Mouse (Mus musculus): Measurements from ENCODE around the gene Gm10477. TPM values are rescaled to one million over a fixed set of nuclear protein-coding genes. Genes with fewer than 3 reads are reported as not detected.
"Not testable (repeated sequence)": the region's sequence is repeated elsewhere in the genome, so short reads cannot be mapped to it uniquely, and the experiment has no call there.

Gm10477 gene
- not detected in 2 replicates for polyA plus RNA-seq (2015; fragmentation: Nextera tagmentation; extraction: Ambion mirVana)

GRCm38 (mm10) chrX:56524442-56524841 lies at the start of gene Gm10477:
Gene Gm10477, plus strand, starts transcription at chrX:56524742.
- H3K4me3 ChIP-seq (ENCODE audit: low read depth, low read length); ATAC-seq (ENCODE audit: low read depth): not testable (repeated sequence)

GRCm38 (mm10) chrX:56477553-56477952 lies 47.0 kb upstream of the Gm10477 start:
- no peaks in the 10 kb centered on the region for H3K4me1 ChIP-seq (ENCODE audit: control insufficient read depth, low read depth, low read length)
- H3K36me3 ChIP-seq (ENCODE audit: control insufficient read depth, insufficient read depth): peaks cover 9% of the 10 kb centered on the region
- no peak overlapping the region for H3K4me3 ChIP-seq (ENCODE audit: low read depth, low read length)
- 83% methylated on average over 3 of the region's 3 CpGs for WGBS (ENCODE audit: insufficient replicate concordance)
- no peak overlapping the region for H3K27ac ChIP-seq (ENCODE audit: low read length)
- no peaks in the 10 kb centered on the region for H3K27me3 ChIP-seq (ENCODE audit: control insufficient read depth, insufficient read depth, low read depth, low read length)
- no peak for ATAC-seq (ENCODE audit: low read depth)
- H3K4me2 ChIP-seq (ENCODE audit: low read depth, low read length): no peak overlapping the region
- no peaks in the 10 kb centered on the region for H3K9me3 ChIP-seq (replicated peaks; ENCODE audit: control insufficient read depth, low read length)
- H3K9ac ChIP-seq (ENCODE audit: low read depth, low read length): no peak overlapping the region

More at GRCm38 (mm10) chrX:56524442-56524841, at the start of gene Gm10477:
- not testable (repeated sequence) for H3K9me3 ChIP-seq (replicated peaks; ENCODE audit: control insufficient read depth, low read length); H3K27me3 ChIP-seq (ENCODE audit: control insufficient read depth, insufficient read depth, low read depth, low read length); H3K4me1 ChIP-seq (ENCODE audit: control insufficient read depth, low read depth, low read length); H3K9ac ChIP-seq (ENCODE audit: low read depth, low read length); H3K27ac ChIP-seq (ENCODE audit: low read length); H3K4me2 ChIP-seq (ENCODE audit: low read depth, low read length); H3K36me3 ChIP-seq (ENCODE audit: control insufficient read depth, insufficient read depth)
- 67% methylated on average over 6 of the region's 6 CpGs for WGBS (ENCODE audit: insufficient replicate concordance)

GRCm38 (mm10) chrX:56481906-56482305 lies 42.6 kb upstream of the Gm10477 start:
- no peak overlapping the region for H3K4me2 ChIP-seq (ENCODE audit: low read depth, low read length)
- H3K4me3 ChIP-seq (ENCODE audit: low read depth, low read length): no peak overlapping the region
- 0 out of 2 replicates have a peak, but pooled peaks have one; percentile 27 for ATAC-seq (ENCODE audit: low read depth)
- no peak overlapping the region for H3K27ac ChIP-seq (ENCODE audit: low read length)
- no peak overlapping the region for H3K9ac ChIP-seq (ENCODE audit: low read depth, low read length)
- H3K4me1 ChIP-seq (ENCODE audit: control insufficient read depth, low read depth, low read length): no peaks in the 10 kb centered on the region
- H3K27me3 ChIP-seq (ENCODE audit: control insufficient read depth, insufficient read depth, low read depth, low read length): no peaks in the 10 kb centered on the region
- H3K9me3 ChIP-seq (replicated peaks; ENCODE audit: control insufficient read depth, low read length): no peaks in the 10 kb centered on the region
- peaks cover 24% of the 10 kb centered on the region for H3K36me3 ChIP-seq (ENCODE audit: control insufficient read depth, insufficient read depth)
- WGBS (ENCODE audit: insufficient replicate concordance): 50% methylated on average over 3 of the region's 3 CpGs

DNA sequence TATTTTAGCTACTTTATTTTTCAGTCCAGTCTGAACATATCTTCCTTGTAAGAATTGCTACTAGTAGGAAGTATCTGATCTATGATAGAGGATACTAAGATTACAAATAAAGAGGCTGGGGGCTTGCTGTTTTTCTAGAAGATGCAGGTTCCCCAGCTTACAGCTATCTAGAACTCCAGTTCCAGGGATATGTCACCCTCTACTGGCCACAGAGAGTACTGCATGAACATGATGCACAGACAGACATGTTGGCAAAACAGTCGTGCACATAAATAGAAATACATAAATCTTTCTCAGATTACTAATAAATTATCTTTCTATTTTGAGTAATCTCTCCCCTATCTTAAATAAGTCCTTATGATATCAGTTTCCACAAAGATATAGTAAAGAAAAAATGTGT lies 34.8 kb upstream of the Gm10477 start:
- 15% methylated on average over 1 of the region's 1 CpGs for WGBS (ENCODE audit: insufficient replicate concordance)

DNA sequence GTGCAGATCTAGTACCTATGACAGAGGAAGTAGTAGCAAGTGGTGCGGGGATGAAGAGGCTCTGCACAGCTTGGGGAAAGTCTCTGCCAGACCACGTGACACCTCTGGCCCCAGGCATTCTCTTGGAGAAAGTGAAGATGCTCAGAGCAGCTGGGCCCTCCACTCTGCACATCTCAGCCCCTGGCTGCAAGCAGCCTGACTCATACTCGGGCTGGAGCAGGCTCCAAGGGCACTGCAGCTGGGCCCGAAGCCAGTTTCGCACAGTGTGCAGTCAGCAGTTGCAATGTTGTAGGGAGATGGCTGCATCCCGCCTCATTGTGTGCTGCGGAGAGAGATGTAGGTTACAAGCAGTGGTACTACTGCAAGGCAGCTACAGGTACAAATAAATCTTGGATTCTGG lies 27.3 kb upstream of the Gm10477 start:
- Histone ChIP-seq H3K36me3 (ENCODE audit: control insufficient read depth, insufficient read depth) (peaks cover 20% of the 10 kb centered on the region), H3K27ac (ENCODE audit: low read length) (no peak overlapping the region), H3K27me3 (ENCODE audit: control insufficient read depth, insufficient read depth, low read depth, low read length) (no peaks in the 10 kb centered on the region), H3K4me3 (ENCODE audit: low read depth, low read length) (no peak overlapping the region), H3K9ac (ENCODE audit: low read depth, low read length) (no peak overlapping the region), H3K9me3 (replicated peaks; ENCODE audit: control insufficient read depth, low read length) (no peaks in the 10 kb centered on the region), H3K4me2 (ENCODE audit: low read depth, low read length) (no peak overlapping the region), H3K4me1 (ENCODE audit: control insufficient read depth, low read depth, low read length) (no peaks in the 10 kb centered on the region)
- no peak for ATAC-seq (ENCODE audit: low read depth)
- 77% methylated on average over 7 of the region's 7 CpGs for WGBS (ENCODE audit: insufficient replicate concordance)

More for the DNA sequence above, 34.8 kb upstream of the Gm10477 start:
- H3K9ac ChIP-seq (ENCODE audit: low read depth, low read length): no peak overlapping the region
- no peak overlapping the region for H3K4me2 ChIP-seq (ENCODE audit: low read depth, low read length)
- H3K27me3 ChIP-seq (ENCODE audit: control insufficient read depth, insufficient read depth, low read depth, low read length): no peaks in the 10 kb centered on the region
- no peak overlapping the region for H3K4me3 ChIP-seq (ENCODE audit: low read depth, low read length)
- no peaks in the 10 kb centered on the region for H3K4me1 ChIP-seq (ENCODE audit: control insufficient read depth, low read depth, low read length)
- no peak overlapping the region for H3K27ac ChIP-seq (ENCODE audit: low read length)
- no peak for ATAC-seq (ENCODE audit: low read depth)
- H3K9me3 ChIP-seq (replicated peaks; ENCODE audit: control insufficient read depth, low read length): no peaks in the 10 kb centered on the region
- peaks cover 14% of the 10 kb centered on the region for H3K36me3 ChIP-seq (ENCODE audit: control insufficient read depth, insufficient read depth)

DNA sequence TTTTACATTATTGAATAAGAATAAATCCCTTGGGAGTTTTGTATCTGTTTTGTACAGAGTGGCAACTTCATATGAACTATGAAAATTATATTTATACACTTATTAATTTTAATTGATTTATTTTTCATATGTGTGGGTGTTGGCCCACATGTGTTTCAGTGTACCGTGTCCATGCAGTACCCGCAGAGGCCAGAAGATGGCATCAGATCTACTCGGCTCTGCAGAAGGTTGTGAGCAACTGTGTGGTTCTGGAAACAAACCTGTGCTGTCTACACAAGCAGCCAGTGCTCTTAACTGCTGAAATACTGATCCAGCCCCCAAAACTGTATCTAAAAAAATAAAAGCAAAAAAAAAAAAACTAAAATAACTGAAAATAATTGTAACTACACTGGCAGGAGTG lies 6.7 kb downstream of the Gm10477 start:
- Histone ChIP-seq H3K4me2 (ENCODE audit: low read depth, low read length) (no peak overlapping the region), H3K36me3 (ENCODE audit: control insufficient read depth, insufficient read depth) (no peaks in the 10 kb centered on the region), H3K9ac (ENCODE audit: low read depth, low read length) (no peak overlapping the region), H3K4me3 (ENCODE audit: low read depth, low read length) (no peak overlapping the region), H3K4me1 (ENCODE audit: control insufficient read depth, low read depth, low read length) (no peaks in the 10 kb centered on the region), H3K9me3 (replicated peaks; ENCODE audit: control insufficient read depth, low read length) (no peaks in the 10 kb centered on the region), H3K27ac (ENCODE audit: low read length) (no peak overlapping the region), H3K27me3 (ENCODE audit: control insufficient read depth, insufficient read depth, low read depth, low read length) (no peaks in the 10 kb centered on the region)
- 8% methylated on average over 3 of the region's 3 CpGs for WGBS (ENCODE audit: insufficient replicate concordance)
- ATAC-seq (ENCODE audit: low read depth): no peak

DNA sequence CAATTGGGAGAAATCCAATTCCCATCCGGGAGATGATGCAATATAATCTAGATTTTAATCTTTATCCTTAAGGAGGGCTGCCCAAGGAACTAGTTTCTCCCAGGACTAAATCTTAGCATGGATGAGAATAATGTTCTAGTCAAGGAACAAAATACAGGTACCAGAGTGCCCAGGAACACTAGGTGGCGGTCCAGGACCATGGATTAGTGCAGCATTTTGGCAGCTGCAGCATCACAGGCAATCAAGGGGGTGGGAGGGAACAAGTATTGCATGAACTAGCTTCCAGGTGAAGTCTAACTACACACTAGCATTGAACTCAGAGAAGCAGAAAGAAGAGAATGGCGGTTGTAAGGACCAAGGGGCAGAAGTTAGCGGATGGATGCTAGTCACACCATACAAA lies 12.6 kb downstream of the Gm10477 start:
- no peak overlapping the region for H3K9ac ChIP-seq (ENCODE audit: low read depth, low read length)
- 39% methylated on average over 4 of the region's 4 CpGs for WGBS (ENCODE audit: insufficient replicate concordance)
- no peaks in the 10 kb centered on the region for H3K9me3 ChIP-seq (replicated peaks; ENCODE audit: control insufficient read depth, low read length)
- ATAC-seq (ENCODE audit: low read depth): no peak
- no peak overlapping the region for H3K27ac ChIP-seq (ENCODE audit: low read length)
- no peak overlapping the region for H3K4me3 ChIP-seq (ENCODE audit: low read depth, low read length)
- no peaks in the 10 kb centered on the region for H3K4me1 ChIP-seq (ENCODE audit: control insufficient read depth, low read depth, low read length)
- H3K27me3 ChIP-seq (ENCODE audit: control insufficient read depth, insufficient read depth, low read depth, low read length): no peaks in the 10 kb centered on the region
- H3K36me3 ChIP-seq (ENCODE audit: control insufficient read depth, insufficient read depth): no peaks in the 10 kb centered on the region
- H3K4me2 ChIP-seq (ENCODE audit: low read depth, low read length): no peak overlapping the region

- H3K4me2 ChIP-seq (ENCODE audit: low read depth, low read length): no peak within 1 kb of the TSS
- H3K9ac ChIP-seq (ENCODE audit: low read depth, low read length): no peak within 1 kb of the TSS
- H3K4me1 ChIP-seq (ENCODE audit: control insufficient read depth, low read depth, low read length): no peaks in the 10 kb centered on the region
- no peak for ATAC-seq (ENCODE audit: low read depth)
- 64% methylated on average over 7 of the region's 7 CpGs for WGBS (ENCODE audit: insufficient replicate concordance)
- no peaks in the 10 kb centered on the region for H3K36me3 ChIP-seq (ENCODE audit: control insufficient read depth, insufficient read depth)
- no peaks in the 10 kb centered on the region for H3K27me3 ChIP-seq (ENCODE audit: control insufficient read depth, insufficient read depth, low read depth, low read length)
- no peak within 1 kb of the TSS for H3K4me3 ChIP-seq (ENCODE audit: low read depth, low read length)
- no peak within 1 kb of the TSS for H3K27ac ChIP-seq (ENCODE audit: low read length)
- no peaks in the 10 kb centered on the region for H3K9me3 ChIP-seq (replicated peaks; ENCODE audit: control insufficient read depth, low read length)
Observed at GRCm38 (mm10) chrX:56549506-56549905, 25.0 kb downstream of the Gm10477 start, which contains the start of gene Gm648. Gene Gm648, minus strand, starts transcription at chrX:56549606.

GRCm38 (mm10) chrX:56553584-56553983 lies 29.0 kb downstream of the Gm10477 start:
- H3K27ac ChIP-seq (ENCODE audit: low read length): no peak overlapping the region
- no peaks in the 10 kb centered on the region for H3K4me1 ChIP-seq (ENCODE audit: control insufficient read depth, low read depth, low read length)
- H3K4me2 ChIP-seq (ENCODE audit: low read depth, low read length): no peak overlapping the region
- WGBS (ENCODE audit: insufficient replicate concordance): 53% methylated on average over 3 of the region's 3 CpGs
- H3K36me3 ChIP-seq (ENCODE audit: control insufficient read depth, insufficient read depth): no peaks in the 10 kb centered on the region
- H3K27me3 ChIP-seq (ENCODE audit: control insufficient read depth, insufficient read depth, low read depth, low read length): no peaks in the 10 kb centered on the region
- no peak overlapping the region for H3K4me3 ChIP-seq (ENCODE audit: low read depth, low read length)
- no peaks in the 10 kb centered on the region for H3K9me3 ChIP-seq (replicated peaks; ENCODE audit: control insufficient read depth, low read length)
- ATAC-seq (ENCODE audit: low read depth): no peak
- H3K9ac ChIP-seq (ENCODE audit: low read depth, low read length): no peak overlapping the region

All from liver, embryonic 16.5 days (tissue).